Mouse (Mus musculus): ENCODE results near the gene Man2a1. TPM values are rescaled to one million over a fixed set of nuclear protein-coding genes. Genes with fewer than 3 reads are reported as not detected.

Man2a1 gene
- polyA plus RNA-seq, 1 experiment from 2014 or later: 5.1 TPM

DNA sequence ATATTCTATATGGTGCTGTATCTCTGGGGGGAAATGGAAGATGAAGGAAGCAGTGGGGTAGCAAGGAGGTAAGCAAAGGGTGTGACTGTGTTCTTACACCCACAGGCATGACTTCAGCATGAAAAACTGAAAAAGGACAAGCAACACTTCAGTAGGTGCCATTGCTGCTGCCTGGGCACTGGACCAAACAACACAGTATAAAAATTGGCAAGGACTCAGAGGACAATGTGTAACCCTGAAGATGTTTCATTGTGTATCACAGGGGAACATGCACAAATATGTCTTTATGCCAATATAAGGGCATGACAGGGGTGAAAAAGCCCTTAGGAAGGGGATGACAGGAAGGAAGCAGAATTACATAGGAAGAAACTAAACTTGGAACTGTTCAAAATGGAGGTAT, 172.1 kb downstream of the Man2a1 start:
- Histone ChIP-seq H3K4me3 (replicated peaks; ENCODE audit: low read depth, low read length) (no peak overlapping the region), H3K9me3 (ENCODE audit: control insufficient read depth, low read length) (no peaks in the 10 kb centered on the region)
- ATAC-seq (ENCODE audit: low FRiP score, low TSS enrichment): no peak

DNA sequence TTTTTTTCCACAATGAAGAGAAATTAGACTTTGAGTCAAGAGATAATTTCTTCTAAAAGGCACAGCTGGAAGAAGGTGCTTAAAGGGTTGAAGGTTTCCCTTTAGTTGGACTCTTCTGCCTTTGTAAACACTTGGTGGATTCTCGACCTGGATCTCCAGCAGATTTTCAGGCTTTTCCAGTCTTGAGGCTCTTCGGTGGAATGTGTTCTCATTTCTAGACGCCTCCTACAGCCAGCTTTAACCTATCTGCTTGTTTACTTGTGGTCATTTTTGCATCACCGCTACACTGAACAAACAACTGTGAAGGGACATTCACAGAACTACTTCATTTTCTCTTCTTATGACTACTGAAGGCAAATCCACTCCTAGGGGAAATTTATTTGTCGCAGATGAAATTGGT, 173.7 kb downstream of the Man2a1 start:
- Histone ChIP-seq H3K4me1 (ENCODE audit: control insufficient read depth, insufficient read depth, low read length) (0 out of 2 replicates have a peak, but pooled peaks cover 8% of the 10 kb centered on the region), H3K27ac (replicated peaks; ENCODE audit: low read depth, low read length) (no peak overlapping the region), H3K4me3 (replicated peaks; ENCODE audit: low read depth, low read length) (no peak overlapping the region), H3K4me2 (ENCODE audit: low read length) (no peak overlapping the region), H3K27me3 (ENCODE audit: control insufficient read depth, insufficient read depth, low read length) (no peaks in the 10 kb centered on the region), H3K9ac (replicated peaks; ENCODE audit: low read length) (no peak overlapping the region), H3K9me3 (ENCODE audit: control insufficient read depth, low read length) (no peaks in the 10 kb centered on the region), H3K36me3 (ENCODE audit: control insufficient read depth, insufficient read depth, low read length) (no peaks in the 10 kb centered on the region)
- ATAC-seq (ENCODE audit: low FRiP score, low TSS enrichment): no peak
- WGBS: 93% methylated on average over 5 of the region's 5 CpGs
- DNase-seq: no peak

More for the DNA sequence above, 172.1 kb downstream of the Man2a1 start:
- Histone ChIP-seq H3K9ac (replicated peaks; ENCODE audit: low read length) (no peak overlapping the region), H3K4me2 (ENCODE audit: low read length) (no peak overlapping the region), H3K4me1 (ENCODE audit: control insufficient read depth, insufficient read depth, low read length) (0 out of 2 replicates have a peak, but pooled peaks cover 8% of the 10 kb centered on the region), H3K27me3 (ENCODE audit: control insufficient read depth, insufficient read depth, low read length) (no peaks in the 10 kb centered on the region), H3K27ac (replicated peaks; ENCODE audit: low read depth, low read length) (no peak overlapping the region), H3K36me3 (ENCODE audit: control insufficient read depth, insufficient read depth, low read length) (no peaks in the 10 kb centered on the region)
- DNase-seq: no peak

DNA sequence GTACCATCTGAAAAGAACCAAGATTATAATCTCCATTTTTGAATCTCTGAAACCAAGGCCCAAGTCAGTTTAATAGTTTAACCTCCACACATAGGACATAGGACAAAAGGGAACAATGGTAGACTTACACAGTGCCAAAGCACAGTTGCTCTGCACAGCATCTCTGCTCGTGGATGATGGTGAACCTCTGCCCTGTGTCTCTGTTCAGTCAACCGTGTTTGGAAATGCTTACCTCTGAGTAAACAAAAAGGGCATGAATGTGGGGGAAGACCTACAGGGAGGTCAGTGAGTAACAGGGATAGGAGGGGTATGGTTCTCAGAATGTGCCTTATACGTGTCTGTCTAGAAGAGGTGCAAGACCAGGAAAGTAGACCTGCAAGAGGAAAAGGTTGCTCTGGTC, 177.8 kb downstream of the Man2a1 start:
- H3K27me3 ChIP-seq (ENCODE audit: control insufficient read depth, insufficient read depth, low read length): no peaks in the 10 kb centered on the region
- ATAC-seq (ENCODE audit: low FRiP score, low TSS enrichment) (no peak), DNase-seq (no peak)
- H3K9ac ChIP-seq (replicated peaks; ENCODE audit: low read length): no peak overlapping the region
- H3K27ac ChIP-seq (replicated peaks; ENCODE audit: low read depth, low read length): no peak overlapping the region
- no peaks in the 10 kb centered on the region for H3K9me3 ChIP-seq (ENCODE audit: control insufficient read depth, low read length)
- no peaks in the 10 kb centered on the region for H3K36me3 ChIP-seq (ENCODE audit: control insufficient read depth, insufficient read depth, low read length)
- no peak overlapping the region for H3K4me2 ChIP-seq (ENCODE audit: low read length)
- H3K4me3 ChIP-seq (replicated peaks; ENCODE audit: low read depth, low read length): no peak overlapping the region
- H3K4me1 ChIP-seq (ENCODE audit: control insufficient read depth, insufficient read depth, low read length): no peaks in the 10 kb centered on the region
- 72% methylated on average over 3 of the region's 3 CpGs for WGBS

DNA sequence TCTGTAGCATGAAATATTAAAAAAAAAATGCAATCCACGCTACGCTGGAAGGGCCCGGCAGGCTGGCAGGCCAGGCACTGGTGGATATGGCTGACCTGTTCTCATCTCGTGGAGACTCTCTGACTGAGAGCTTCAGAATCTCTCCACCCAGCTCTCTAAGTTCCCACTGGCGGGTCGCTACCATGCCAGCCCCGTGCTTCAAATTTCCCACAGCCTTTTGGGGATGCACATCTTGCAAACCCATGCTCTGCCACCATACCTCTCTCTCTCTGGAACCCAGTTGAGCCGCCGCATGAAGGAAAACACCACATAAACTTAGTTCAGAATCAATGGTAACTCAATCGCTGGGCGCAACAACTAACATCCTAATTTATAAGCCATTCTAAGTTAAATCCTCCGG, 178.2 kb downstream of the Man2a1 start:
- H3K36me3 ChIP-seq (ENCODE audit: control insufficient read depth, insufficient read depth, low read length): no peaks in the 10 kb centered on the region
- H3K27me3 ChIP-seq (ENCODE audit: control insufficient read depth, insufficient read depth, low read length): no peaks in the 10 kb centered on the region
- H3K9ac ChIP-seq (replicated peaks; ENCODE audit: low read length): no peak overlapping the region
- no peak overlapping the region for H3K27ac ChIP-seq (replicated peaks; ENCODE audit: low read depth, low read length)
- no peak overlapping the region for H3K4me2 ChIP-seq (ENCODE audit: low read length)
- DNase-seq (no peak), ATAC-seq (ENCODE audit: low FRiP score, low TSS enrichment) (no peak)
- no peaks in the 10 kb centered on the region for H3K4me1 ChIP-seq (ENCODE audit: control insufficient read depth, insufficient read depth, low read length)
- H3K4me3 ChIP-seq (replicated peaks; ENCODE audit: low read depth, low read length): no peak overlapping the region
- 95% methylated on average over 12 of the region's 12 CpGs for WGBS
- H3K9me3 ChIP-seq (ENCODE audit: control insufficient read depth, low read length): no peaks in the 10 kb centered on the region

DNA sequence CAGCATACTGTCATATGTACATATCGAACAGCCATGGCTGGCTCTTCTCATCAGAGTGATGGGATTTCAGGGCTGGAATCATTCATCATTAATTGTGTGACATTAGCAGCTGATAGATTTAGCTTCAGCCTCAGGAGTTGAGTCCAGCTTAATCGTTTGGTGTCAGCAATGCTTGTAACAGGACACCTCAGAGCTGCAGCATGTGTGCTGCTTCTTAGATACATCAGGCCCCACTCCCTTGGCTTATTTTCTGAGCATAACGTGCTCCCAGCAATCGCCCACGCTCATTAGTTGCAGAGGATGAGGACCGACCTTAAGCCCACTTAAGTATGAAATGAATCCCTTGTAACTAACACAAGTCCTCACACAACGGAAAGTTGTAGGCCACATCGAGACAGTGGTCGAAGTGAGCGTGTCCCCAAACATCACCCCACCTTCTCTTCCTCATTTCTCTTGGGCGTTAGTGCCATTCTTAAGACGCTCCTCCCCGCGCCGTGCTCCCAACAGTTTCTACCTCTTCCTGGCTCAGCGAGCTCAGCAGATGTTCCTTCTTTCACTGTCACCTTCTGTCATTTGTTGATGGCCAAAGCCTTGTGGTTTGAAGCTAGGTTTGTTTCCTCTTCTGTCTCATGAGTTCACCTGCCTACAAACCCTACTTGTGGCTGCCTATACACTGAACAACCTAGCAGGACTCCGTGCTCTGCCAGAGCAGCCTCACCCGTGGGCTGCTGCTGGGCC, 180.4 kb downstream of the Man2a1 start:
- Histone ChIP-seq H3K9me3 (ENCODE audit: control insufficient read depth, low read length) (no peaks in the 10 kb centered on the region), H3K27ac (replicated peaks; ENCODE audit: low read depth, low read length) (no peak overlapping the region), H3K9ac (replicated peaks; ENCODE audit: low read length) (no peak overlapping the region), H3K36me3 (ENCODE audit: control insufficient read depth, insufficient read depth, low read length) (no peaks in the 10 kb centered on the region), H3K4me2 (ENCODE audit: low read length) (no peak overlapping the region), H3K4me3 (replicated peaks; ENCODE audit: low read depth, low read length) (no peak overlapping the region), H3K27me3 (ENCODE audit: control insufficient read depth, insufficient read depth, low read length) (no peaks in the 10 kb centered on the region), H3K4me1 (ENCODE audit: control insufficient read depth, insufficient read depth, low read length) (no peaks in the 10 kb centered on the region)
- WGBS: 86% methylated on average over 18 of the region's 18 CpGs
- ATAC-seq (ENCODE audit: low FRiP score, low TSS enrichment) (no peak), DNase-seq (no peak)

DNA sequence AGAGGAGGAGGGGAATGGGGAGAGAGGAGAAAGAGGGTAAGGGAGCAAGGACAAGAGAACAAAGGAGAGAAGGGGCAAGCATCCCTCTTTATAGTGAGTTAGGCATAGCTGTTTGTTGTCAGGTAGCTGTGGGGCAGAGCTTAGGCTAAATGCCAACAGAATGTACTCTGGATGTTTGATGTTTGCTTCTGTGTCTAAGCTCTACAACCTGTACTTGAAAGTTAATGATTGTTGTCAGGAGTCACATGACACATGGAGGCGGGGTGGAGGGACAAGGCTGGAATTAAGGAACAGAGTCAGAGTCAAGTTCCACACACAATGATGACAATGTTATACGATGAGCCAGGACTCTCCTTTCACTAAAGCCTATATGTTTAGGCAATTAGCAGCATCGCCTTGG, 181.8 kb downstream of the Man2a1 start:
- no peak overlapping the region for H3K4me3 ChIP-seq (replicated peaks; ENCODE audit: low read depth, low read length)
- ATAC-seq (ENCODE audit: low FRiP score, low TSS enrichment) (no peak), DNase-seq (no peak)
- WGBS: 88% methylated on average over 3 of the region's 3 CpGs
- no peaks in the 10 kb centered on the region for H3K9me3 ChIP-seq (ENCODE audit: control insufficient read depth, low read length)
- no peak overlapping the region for H3K4me2 ChIP-seq (ENCODE audit: low read length)
- H3K27ac ChIP-seq (replicated peaks; ENCODE audit: low read depth, low read length): no peak overlapping the region
- no peaks in the 10 kb centered on the region for H3K4me1 ChIP-seq (ENCODE audit: control insufficient read depth, insufficient read depth, low read length)
- no peak overlapping the region for H3K9ac ChIP-seq (replicated peaks; ENCODE audit: low read length)
- no peaks in the 10 kb centered on the region for H3K36me3 ChIP-seq (ENCODE audit: control insufficient read depth, insufficient read depth, low read length)
- no peaks in the 10 kb centered on the region for H3K27me3 ChIP-seq (ENCODE audit: control insufficient read depth, insufficient read depth, low read length)

DNA sequence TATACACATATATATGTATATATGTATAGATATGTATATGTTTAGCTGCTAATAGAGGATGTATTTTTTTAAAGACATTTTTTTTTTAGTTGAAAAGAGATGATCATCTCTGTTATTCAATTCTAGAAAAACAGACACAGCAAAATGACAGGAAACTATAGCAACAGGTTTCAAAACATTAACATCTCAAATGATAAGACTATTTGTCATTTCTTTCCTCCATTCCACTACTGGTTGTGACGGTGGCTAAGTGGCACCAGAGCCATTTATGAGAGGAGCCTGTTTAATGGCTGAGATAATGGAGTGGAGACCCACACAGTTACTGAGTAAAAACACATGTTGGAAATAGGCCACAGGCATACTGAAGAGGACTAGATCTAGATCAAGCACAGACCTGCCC, 185.4 kb downstream of the Man2a1 start:
- H3K9me3 ChIP-seq (ENCODE audit: control insufficient read depth, low read length): no peaks in the 10 kb centered on the region
- H3K36me3 ChIP-seq (ENCODE audit: control insufficient read depth, insufficient read depth, low read length): no peaks in the 10 kb centered on the region
- no peak overlapping the region for H3K9ac ChIP-seq (replicated peaks; ENCODE audit: low read length)
- DNase-seq (no peak), ATAC-seq (ENCODE audit: low FRiP score, low TSS enrichment) (no peak)
- H3K4me1 ChIP-seq (ENCODE audit: control insufficient read depth, insufficient read depth, low read length): no peaks in the 10 kb centered on the region
- 78% methylated on average over 1 of the region's 1 CpGs for WGBS
- no peak overlapping the region for H3K4me3 ChIP-seq (replicated peaks; ENCODE audit: low read depth, low read length)
- no peaks in the 10 kb centered on the region for H3K27me3 ChIP-seq (ENCODE audit: control insufficient read depth, insufficient read depth, low read length)
- no peak overlapping the region for H3K27ac ChIP-seq (replicated peaks; ENCODE audit: low read depth, low read length)
- no peak overlapping the region for H3K4me2 ChIP-seq (ENCODE audit: low read length)

DNA sequence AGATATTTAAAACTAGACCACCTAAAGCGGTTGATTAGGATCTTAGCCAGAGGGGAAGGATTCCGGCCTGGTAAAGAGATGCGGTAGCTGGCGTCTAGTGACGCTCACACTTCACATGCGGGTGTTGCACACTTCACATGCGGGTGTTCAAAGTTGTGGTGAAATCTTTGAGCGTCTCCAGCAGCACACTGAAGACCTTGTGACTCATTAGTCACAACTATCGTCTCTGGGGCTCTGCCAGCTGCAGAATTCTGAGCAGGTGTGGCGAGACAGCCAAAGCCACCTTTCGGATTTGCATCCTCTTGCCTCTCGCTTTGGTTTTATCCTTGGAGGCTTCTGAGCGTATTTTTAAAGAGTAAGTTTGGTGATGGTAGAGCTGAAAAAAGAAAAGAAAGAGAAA, 187.8 kb downstream of the Man2a1 start:
- H3K27ac ChIP-seq (replicated peaks; ENCODE audit: low read depth, low read length): no peak overlapping the region
- H3K9ac ChIP-seq (replicated peaks; ENCODE audit: low read length): no peak overlapping the region
- ATAC-seq (ENCODE audit: low FRiP score, low TSS enrichment): no peak
- 92% methylated on average over 13 of the region's 13 CpGs for WGBS
- DNase-seq: no peak
- H3K36me3 ChIP-seq (ENCODE audit: control insufficient read depth, insufficient read depth, low read length): no peaks in the 10 kb centered on the region
- no peaks in the 10 kb centered on the region for H3K4me1 ChIP-seq (ENCODE audit: control insufficient read depth, insufficient read depth, low read length)
- H3K4me3 ChIP-seq (replicated peaks; ENCODE audit: low read depth, low read length): no peak overlapping the region
- H3K27me3 ChIP-seq (ENCODE audit: control insufficient read depth, insufficient read depth, low read length): no peaks in the 10 kb centered on the region
- H3K4me2 ChIP-seq (ENCODE audit: low read length): no peak overlapping the region
- no peaks in the 10 kb centered on the region for H3K9me3 ChIP-seq (ENCODE audit: control insufficient read depth, low read length)

DNA sequence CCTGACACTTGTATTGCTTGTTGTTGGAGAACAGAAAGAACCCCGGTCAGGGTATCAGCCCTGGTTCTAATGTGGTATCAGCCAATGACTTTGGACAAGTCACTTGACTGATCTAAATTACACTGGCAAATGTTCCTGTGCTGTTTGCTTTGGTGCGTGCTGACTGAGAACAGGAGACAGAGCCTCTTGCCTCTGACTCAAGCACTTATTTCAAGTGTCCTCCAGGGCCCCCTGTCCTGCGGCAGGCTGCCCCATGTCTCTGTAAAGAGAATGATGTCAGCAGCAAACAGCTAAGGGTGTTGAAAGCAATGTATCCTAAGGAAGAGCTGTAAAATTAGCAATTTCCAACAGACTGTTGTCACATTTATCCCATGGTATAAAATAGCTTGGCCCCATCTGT, 188.6 kb downstream of the Man2a1 start:
- H3K27ac ChIP-seq (replicated peaks; ENCODE audit: low read depth, low read length): no peak overlapping the region
- no peak overlapping the region for H3K4me2 ChIP-seq (ENCODE audit: low read length)
- no peaks in the 10 kb centered on the region for H3K9me3 ChIP-seq (ENCODE audit: control insufficient read depth, low read length)
- H3K4me3 ChIP-seq (replicated peaks; ENCODE audit: low read depth, low read length): no peak overlapping the region
- H3K27me3 ChIP-seq (ENCODE audit: control insufficient read depth, insufficient read depth, low read length): no peaks in the 10 kb centered on the region
- ATAC-seq (ENCODE audit: low FRiP score, low TSS enrichment): no peak
- no peak for DNase-seq
- no peaks in the 10 kb centered on the region for H3K36me3 ChIP-seq (ENCODE audit: control insufficient read depth, insufficient read depth, low read length)
- no peaks in the 10 kb centered on the region for H3K4me1 ChIP-seq (ENCODE audit: control insufficient read depth, insufficient read depth, low read length)
- WGBS: 88% methylated on average over 3 of the region's 3 CpGs
- H3K9ac ChIP-seq (replicated peaks; ENCODE audit: low read length): no peak overlapping the region

All from midbrain, embryonic 14.5 days (tissue).